Mouse (Mus musculus) megakaryocyte, embryonic 14.5 days (primary cell): ENCODE data around the gene Gja1.

Experiments
- FLI1 ChIP-seq: IDR thresholded peaks from 2 replicates; pipeline ENCODE4 v1.6.1; 2012; ENCODE audit warnings: low read length, inconsistent platforms, mixed read lengths
- GATA1 ChIP-seq: IDR thresholded peaks from 3 replicates; pipeline ENCODE4 v1.6.1; 2012; ENCODE audit warnings: mixed read lengths, low read length, inconsistent platforms, borderline replicate concordance

GRCm38 (mm10) chr10:56374169-56374568 is 3.0 kb upstream of the Gja1 start:
- TF ChIP-seq GATA1: no peak
- no peak for TF ChIP-seq FLI1
